Mouse (Mus musculus): ENCODE measurements around the gene Meis1.

Meis1 gene

DNA sequence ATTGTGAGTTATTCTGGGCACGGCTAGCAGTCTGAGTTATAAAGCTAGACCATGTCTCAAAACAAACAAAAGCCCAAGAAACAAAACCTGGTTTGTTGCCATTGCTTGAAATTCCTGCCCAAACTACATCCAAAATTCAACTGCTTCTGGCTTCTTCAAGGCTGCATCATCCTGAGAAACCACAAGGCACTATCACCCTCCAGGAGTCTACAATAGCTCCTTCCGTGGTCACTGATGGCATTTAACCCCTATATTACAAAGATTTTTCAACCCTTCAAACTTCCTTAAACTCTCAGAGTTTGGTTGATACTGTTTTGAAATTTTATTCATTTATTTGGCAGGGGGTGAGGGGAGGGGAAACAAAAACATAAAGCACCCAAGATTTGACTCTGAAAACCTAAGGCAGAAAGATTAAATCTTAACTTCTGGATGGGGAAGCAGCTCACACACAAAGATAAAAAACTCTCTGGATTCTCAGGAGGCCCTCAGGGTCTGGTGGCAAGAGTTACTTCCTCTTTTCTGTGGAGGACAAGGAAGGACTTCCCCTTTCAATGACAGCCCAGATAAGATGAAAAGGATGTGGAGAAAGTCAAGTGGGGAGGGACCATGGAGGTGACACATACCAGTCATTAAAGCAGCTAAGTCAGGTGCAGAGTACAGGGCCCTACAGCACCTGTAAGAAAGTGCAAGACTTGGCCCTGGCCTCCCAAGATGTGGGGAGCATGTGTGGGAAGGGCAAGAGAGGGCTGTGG, 94.0 kb downstream of the Meis1 start:
- Histone ChIP-seq H3K9me3 (ENCODE audit: low read length) (no peaks in the 10 kb centered on the region), H3K36me3 (ENCODE audit: insufficient read depth, low read length) (no peaks in the 10 kb centered on the region)
- TF ChIP-seq CTCF (conservative IDR thresholded peaks at IDR 0.05; ENCODE audit: low read length) (no peak), NANOG (IDR thresholded peaks at IDR 0.05; ENCODE audit: borderline replicate concordance, low read length) (no peak), POU5F1 (IDR thresholded peaks at IDR 0.05; ENCODE audit: borderline replicate concordance, low read length) (no peak)

DNA sequence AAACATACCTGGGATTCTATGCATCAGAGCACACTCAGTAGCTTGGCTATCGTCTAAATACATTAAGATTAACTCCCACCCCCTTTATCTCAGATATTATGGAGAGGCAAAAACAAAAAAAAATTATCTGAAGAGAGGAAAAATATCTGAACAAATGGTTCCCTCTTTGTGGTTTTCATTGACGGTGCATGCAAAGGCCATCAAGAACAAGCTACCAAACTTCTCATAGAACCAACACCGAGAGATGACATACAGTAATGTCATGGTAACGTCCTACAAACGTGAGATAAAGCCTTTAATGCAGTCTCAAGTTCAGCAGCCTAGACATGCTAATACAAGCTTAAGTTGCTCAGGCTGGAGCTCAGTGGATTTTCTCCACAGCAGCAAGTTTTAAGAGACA, 95.5 kb downstream of the Meis1 start:
- TF ChIP-seq POU5F1 (IDR thresholded peaks at IDR 0.05; ENCODE audit: borderline replicate concordance, low read length) (no peak), CTCF (conservative IDR thresholded peaks at IDR 0.05; ENCODE audit: low read length) (no peak), NANOG (IDR thresholded peaks at IDR 0.05; ENCODE audit: borderline replicate concordance, low read length) (no peak)

More for the DNA sequence above, 94.0 kb downstream of the Meis1 start:
- no peak overlapping the region for H3K4me3 ChIP-seq (replicated peaks; ENCODE audit: low read length)
- H3K4me1 ChIP-seq (replicated peaks; ENCODE audit: low read depth, low read length) = peaks cover 5% of the 10 kb centered on the region
- H3K27me3 ChIP-seq (ENCODE audit: insufficient read depth, low read length) = no peaks in the 10 kb centered on the region

DNA sequence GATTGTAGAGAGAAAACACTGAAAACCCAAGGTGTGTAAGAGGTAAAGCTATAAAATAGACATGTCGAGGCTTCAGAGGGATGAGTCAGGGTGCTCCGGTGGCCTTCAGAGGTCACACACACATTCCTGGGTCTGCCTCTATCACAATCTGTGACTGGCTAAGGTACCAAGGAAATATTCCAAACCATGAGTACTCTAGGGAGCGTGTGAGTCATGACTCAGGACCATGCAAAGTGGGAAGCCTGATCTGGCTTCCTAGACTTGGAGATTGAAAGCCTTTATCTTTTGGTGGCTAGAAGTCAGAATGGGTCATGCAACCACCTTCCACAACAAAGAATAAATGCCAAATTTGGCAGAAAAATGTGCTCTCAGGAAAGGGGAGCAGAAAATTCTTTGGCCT, 98.1 kb downstream of the Meis1 start:
- TF ChIP-seq CTCF (conservative IDR thresholded peaks at IDR 0.05; ENCODE audit: low read length) = no peak
- TF ChIP-seq NANOG (IDR thresholded peaks at IDR 0.05; ENCODE audit: borderline replicate concordance, low read length) = no peak
- no peak for TF ChIP-seq POU5F1 (IDR thresholded peaks at IDR 0.05; ENCODE audit: borderline replicate concordance, low read length)
- no peaks in the 10 kb centered on the region for H3K9me3 ChIP-seq (ENCODE audit: low read length)
- H3K4me1 ChIP-seq (replicated peaks; ENCODE audit: low read depth, low read length) = no peaks in the 10 kb centered on the region
- H3K36me3 ChIP-seq (ENCODE audit: insufficient read depth, low read length) = no peaks in the 10 kb centered on the region
- no peak overlapping the region for H3K4me3 ChIP-seq (replicated peaks; ENCODE audit: low read length)
- H3K27me3 ChIP-seq (ENCODE audit: insufficient read depth, low read length) = no peaks in the 10 kb centered on the region

More for the DNA sequence above, 95.5 kb downstream of the Meis1 start:
- no peaks in the 10 kb centered on the region for H3K27me3 ChIP-seq (ENCODE audit: insufficient read depth, low read length)
- no peak overlapping the region for H3K4me3 ChIP-seq (replicated peaks; ENCODE audit: low read length)
- no peaks in the 10 kb centered on the region for H3K36me3 ChIP-seq (ENCODE audit: insufficient read depth, low read length)
- H3K4me1 ChIP-seq (replicated peaks; ENCODE audit: low read depth, low read length) = peaks cover 5% of the 10 kb centered on the region
- H3K9me3 ChIP-seq (ENCODE audit: low read length) = no peaks in the 10 kb centered on the region

DNA sequence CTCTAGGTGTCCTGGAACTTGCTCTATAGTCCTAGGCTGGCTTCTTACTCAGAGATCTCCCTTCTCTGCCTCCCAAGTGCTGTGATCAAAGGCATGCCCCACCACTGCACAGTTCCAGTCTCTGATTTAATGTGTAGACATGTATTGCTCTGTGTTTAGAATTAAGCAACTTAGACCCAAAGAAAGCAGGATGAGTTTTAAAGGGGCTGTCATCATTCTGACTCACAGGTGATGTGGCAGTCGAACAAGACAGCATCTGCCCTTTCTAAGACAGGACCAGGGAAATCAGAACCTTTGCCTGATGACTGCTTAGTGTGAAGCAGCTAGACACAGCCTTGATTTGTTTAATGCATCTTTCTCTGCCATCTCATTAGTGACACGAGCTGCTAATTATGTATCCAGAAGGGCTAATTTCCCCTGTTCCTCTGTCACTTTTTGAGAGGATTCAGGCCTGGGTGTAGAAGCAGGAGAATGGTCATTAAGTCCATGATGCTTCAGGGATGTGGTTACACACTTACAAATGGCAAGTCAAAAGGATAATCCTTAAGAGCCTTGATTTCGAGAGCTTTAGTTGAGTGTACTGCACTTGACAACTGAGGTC, 99.5 kb downstream of the Meis1 start:
- Histone ChIP-seq H3K4me3 (replicated peaks; ENCODE audit: low read length) (no peak overlapping the region), H3K9me3 (ENCODE audit: low read length) (no peaks in the 10 kb centered on the region), H3K27me3 (ENCODE audit: insufficient read depth, low read length) (no peaks in the 10 kb centered on the region), H3K4me1 (replicated peaks; ENCODE audit: low read depth, low read length) (no peaks in the 10 kb centered on the region), H3K36me3 (ENCODE audit: insufficient read depth, low read length) (no peaks in the 10 kb centered on the region)
- no peak for TF ChIP-seq CTCF (conservative IDR thresholded peaks at IDR 0.05; ENCODE audit: low read length)
- TF ChIP-seq NANOG (IDR thresholded peaks at IDR 0.05; ENCODE audit: borderline replicate concordance, low read length) = no peak
- no peak for TF ChIP-seq POU5F1 (IDR thresholded peaks at IDR 0.05; ENCODE audit: borderline replicate concordance, low read length)

DNA sequence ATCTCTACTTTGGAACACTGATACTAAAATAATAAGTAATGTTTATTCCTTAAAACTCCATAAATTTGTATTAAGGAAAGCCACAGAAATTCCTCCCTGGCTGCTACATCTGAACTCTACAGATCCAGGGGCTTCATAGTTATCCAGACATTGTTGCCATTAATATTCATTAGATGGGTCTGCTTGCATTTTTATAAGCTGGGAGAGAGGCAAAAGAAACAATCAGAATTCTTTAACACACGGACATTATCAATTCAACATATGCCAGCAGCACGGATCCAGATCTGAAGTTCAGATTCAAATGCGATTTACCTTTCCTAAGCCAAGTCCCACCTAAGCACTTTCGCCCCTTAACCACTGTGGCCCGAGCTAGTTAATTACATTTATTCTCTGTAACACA, 100.9 kb downstream of the Meis1 start:
- Histone ChIP-seq H3K9me3 (ENCODE audit: low read length) (no peaks in the 10 kb centered on the region), H3K4me3 (replicated peaks; ENCODE audit: low read length) (no peak overlapping the region), H3K4me1 (replicated peaks; ENCODE audit: low read depth, low read length) (peaks cover 7% of the 10 kb centered on the region), H3K36me3 (ENCODE audit: insufficient read depth, low read length) (no peaks in the 10 kb centered on the region), H3K27me3 (ENCODE audit: insufficient read depth, low read length) (no peaks in the 10 kb centered on the region)
- TF ChIP-seq NANOG (IDR thresholded peaks at IDR 0.05; ENCODE audit: borderline replicate concordance, low read length) = no peak

DNA sequence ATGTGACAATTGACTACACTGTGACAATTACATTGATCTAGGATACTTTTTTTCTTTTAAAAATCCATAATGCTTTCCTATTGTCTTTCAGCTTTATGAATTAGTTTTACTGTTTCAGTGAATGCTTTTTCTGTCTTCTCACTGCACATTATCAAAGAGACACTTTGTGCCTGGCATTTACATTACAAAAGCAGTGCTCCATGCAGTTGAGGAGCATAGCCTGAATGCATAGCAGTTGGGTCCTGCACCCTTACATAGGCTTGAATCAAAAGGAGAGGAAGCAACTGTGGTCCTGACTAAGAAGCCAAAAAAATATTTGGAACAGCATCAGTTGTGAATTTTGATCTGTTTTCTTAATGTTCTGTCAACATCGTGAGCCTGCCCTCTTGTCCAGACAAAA, 105.5 kb downstream of the Meis1 start:
- peaks cover 7% of the 10 kb centered on the region for H3K4me1 ChIP-seq (replicated peaks; ENCODE audit: low read depth, low read length)
- H3K36me3 ChIP-seq (ENCODE audit: insufficient read depth, low read length) = no peaks in the 10 kb centered on the region
- no peaks in the 10 kb centered on the region for H3K27me3 ChIP-seq (ENCODE audit: insufficient read depth, low read length)
- TF ChIP-seq NANOG (IDR thresholded peaks at IDR 0.05; ENCODE audit: borderline replicate concordance, low read length) (peak; percentile 41; the same call in 1 of the 2 replicates), POU5F1 (IDR thresholded peaks at IDR 0.05; ENCODE audit: borderline replicate concordance, low read length) (no peak), CTCF (conservative IDR thresholded peaks at IDR 0.05; ENCODE audit: low read length) (no peak)
- no peak overlapping the region for H3K4me3 ChIP-seq (replicated peaks; ENCODE audit: low read length)
- no peaks in the 10 kb centered on the region for H3K9me3 ChIP-seq (ENCODE audit: low read length)

DNA sequence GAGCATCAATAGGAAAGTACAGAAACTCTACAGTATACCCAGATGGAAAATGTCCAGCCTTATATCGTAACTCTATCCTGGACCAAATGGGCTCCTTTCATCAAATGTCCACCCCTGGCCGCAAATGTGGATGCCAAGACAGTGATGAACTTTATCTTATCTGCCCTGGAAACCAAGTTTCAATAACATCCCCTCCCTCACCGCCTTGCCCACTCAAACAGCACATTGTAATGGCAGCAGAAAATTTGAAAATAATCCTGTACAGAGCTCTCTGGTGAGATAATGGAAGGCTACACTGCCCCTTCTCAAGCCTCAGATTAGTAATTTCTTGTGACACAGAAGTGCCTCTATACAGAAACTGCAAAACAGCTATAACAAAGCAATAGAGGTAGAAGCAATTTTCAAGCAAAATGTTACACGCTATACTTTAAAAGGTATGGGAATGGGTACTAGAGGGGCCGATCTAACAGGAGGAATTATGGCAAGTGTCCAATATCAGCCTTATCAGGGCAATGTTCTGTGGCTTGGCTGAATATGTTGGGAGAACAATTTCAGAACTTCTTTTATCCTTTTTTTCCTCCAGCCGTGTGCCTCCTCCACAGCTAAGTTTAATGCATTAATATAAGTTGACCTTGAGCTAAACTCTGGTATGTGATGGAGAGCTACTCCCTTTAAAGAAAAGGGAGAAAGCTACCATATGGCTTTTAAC, 106.3 kb downstream of the Meis1 start:
- Histone ChIP-seq H3K27me3 (ENCODE audit: insufficient read depth, low read length) (no peaks in the 10 kb centered on the region), H3K36me3 (ENCODE audit: insufficient read depth, low read length) (no peaks in the 10 kb centered on the region), H3K4me1 (replicated peaks; ENCODE audit: low read depth, low read length) (peaks cover 7% of the 10 kb centered on the region), H3K4me3 (replicated peaks; ENCODE audit: low read length) (no peak overlapping the region), H3K9me3 (ENCODE audit: low read length) (no peaks in the 10 kb centered on the region)
- no peak for TF ChIP-seq NANOG (IDR thresholded peaks at IDR 0.05; ENCODE audit: borderline replicate concordance, low read length)
- no peak for TF ChIP-seq CTCF (conservative IDR thresholded peaks at IDR 0.05; ENCODE audit: low read length)
- no peak for TF ChIP-seq POU5F1 (IDR thresholded peaks at IDR 0.05; ENCODE audit: borderline replicate concordance, low read length)

DNA sequence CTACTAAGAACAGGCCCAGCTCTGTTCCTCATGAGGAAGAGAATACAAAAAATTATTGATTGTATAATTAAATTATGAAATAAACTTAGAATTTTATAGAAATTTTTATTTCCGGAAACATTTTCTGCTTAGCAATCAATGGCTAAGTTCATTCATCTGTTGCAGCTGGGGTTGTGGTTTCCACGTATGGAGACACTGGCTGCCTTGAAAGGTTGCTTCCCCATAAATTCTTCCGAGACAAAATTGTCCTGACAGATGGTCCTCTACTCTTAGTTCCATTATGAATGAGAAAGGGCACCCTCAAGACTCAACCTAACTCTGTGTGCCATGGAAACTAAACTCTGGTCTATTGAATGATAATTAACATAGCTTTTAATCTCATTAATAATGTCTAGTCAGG, 111.9 kb downstream of the Meis1 start:
- H3K36me3 ChIP-seq (ENCODE audit: insufficient read depth, low read length) = no peaks in the 10 kb centered on the region
- no peak for TF ChIP-seq POU5F1 (IDR thresholded peaks at IDR 0.05; ENCODE audit: borderline replicate concordance, low read length)
- TF ChIP-seq NANOG (IDR thresholded peaks at IDR 0.05; ENCODE audit: borderline replicate concordance, low read length) = no peak
- TF ChIP-seq CTCF (conservative IDR thresholded peaks at IDR 0.05; ENCODE audit: low read length) = no peak
- no peak overlapping the region for H3K4me3 ChIP-seq (replicated peaks; ENCODE audit: low read length)
- H3K27me3 ChIP-seq (ENCODE audit: insufficient read depth, low read length) = no peaks in the 10 kb centered on the region
- no peaks in the 10 kb centered on the region for H3K4me1 ChIP-seq (replicated peaks; ENCODE audit: low read depth, low read length)
- no peaks in the 10 kb centered on the region for H3K9me3 ChIP-seq (ENCODE audit: low read length)

All from E14TG2a.4 (cell line).